Mouse (Mus musculus) kidney, adult 2 months (tissue): Measurements from ENCODE around the gene Sec22c. TPM values are rescaled to one million over a fixed set of nuclear protein-coding genes. Genes with fewer than 3 reads are reported as not detected.
A peak's percentile ranks its signal among the peaks of the same experiment; 100 is the strongest.

Source experiments
- DNase-seq: peaks from one replicate; pipeline ENCODE4 v3.0.0; 2021
- H3K27ac ChIP-seq: fragments of 200-500 bp; 2 replicates; pipeline ENCODE4 v1.5.1; 2012; ENCODE audit warnings: low read depth, low read length, control low read depth, inconsistent platforms; ENCODE audit not compliant: insufficient read depth
- H3K27me3 ChIP-seq: fragments of 200-500 bp; replicated peaks from 2 replicates; pipeline ENCODE4 v1.6.1; 2012; ENCODE audit warnings: mild to moderate bottlenecking, moderate library complexity, low read length, inconsistent platforms; ENCODE audit not compliant: control insufficient read depth, insufficient read depth
- H3K36me3 ChIP-seq: fragments of 200-500 bp; 2 replicates; pipeline ENCODE4 v1.6.1; 2012; ENCODE audit warnings: mild to moderate bottlenecking, moderate library complexity, low read length, inconsistent platforms; ENCODE audit not compliant: control insufficient read depth, insufficient read depth
- H3K4me1 ChIP-seq: fragments of 200-500 bp; 2 replicates; pipeline ENCODE4 v1.6.1; 2011; ENCODE audit warnings: low read length; ENCODE audit not compliant: control insufficient read depth, insufficient read depth
- H3K4me3 ChIP-seq: fragments of 200-500 bp; 2 replicates; pipeline ENCODE4 v1.5.1; 2011; ENCODE audit warnings: mild to moderate bottlenecking, low read depth, low read length, control low read depth; ENCODE audit not compliant: insufficient read depth
- CTCF ChIP-seq: fragments of 200-500 bp; conservative IDR thresholded peaks from 2 replicates; pipeline ENCODE4 v1.5.1; 2011; ENCODE audit warnings: low read depth, mild to moderate bottlenecking, control low read depth, low read length, moderate library complexity, mixed read lengths; ENCODE audit not compliant: insufficient read depth, insufficient read length
- POLR2A ChIP-seq: fragments of 200-500 bp; IDR thresholded peaks from one replicate; pipeline ENCODE4 v1.6.1; 2011; ENCODE audit warnings: low read depth, low read length, control low read depth
- WGBS: fragments of 180-500 bp; shearing (Covaris S2); methylation state at CpG from one replicate; pipeline ENCODE4 v1.1.7; 2018; 5-methylcytosine and 5-hydroxymethylcytosine counted together
- polyA plus RNA-seq: library from polyadenylated mRNA; depleted of rRNA; stranded (reverse); fragments of >200 nt; gene quantifications from 2 replicates; pipeline ENCODE4 v1.2.3, GENCODE M21; 2012

Sec22c gene
- polyA plus RNA-seq, 1 experiment: 6.6 TPM

DNA sequence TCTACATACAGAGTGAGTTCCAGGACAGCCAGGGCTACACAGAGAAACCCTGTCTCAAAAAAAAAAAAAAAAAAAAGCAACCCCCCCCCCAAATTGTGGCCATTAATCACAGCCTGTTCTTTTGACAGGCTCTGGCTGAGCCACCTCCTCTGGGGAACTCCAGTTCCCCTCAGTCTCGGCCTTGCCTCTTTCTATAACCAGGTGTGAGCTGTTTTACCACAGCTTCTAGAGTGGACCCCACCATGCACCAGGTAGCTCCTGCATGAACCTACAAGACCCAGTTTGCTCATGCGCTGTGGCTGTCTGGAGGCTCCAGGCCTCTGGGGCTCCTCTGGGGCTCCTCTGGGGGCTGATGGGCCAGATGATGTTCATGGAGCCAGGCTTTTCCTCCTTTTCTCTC lies 29.7 kb downstream of the Sec22c start:
- H3K4me1 ChIP-seq: no peaks in the 10 kb centered on the region
- no peak overlapping the region for H3K27ac ChIP-seq
- TF ChIP-seq POLR2A: no peak
- no peak for TF ChIP-seq CTCF
- H3K36me3 ChIP-seq: no peaks in the 10 kb centered on the region
- H3K4me3 ChIP-seq: no peak overlapping the region
- WGBS: 86% methylated on average over 2 of the region's 2 CpGs
- no peak for DNase-seq
- H3K27me3 ChIP-seq: no peaks in the 10 kb centered on the region

DNA sequence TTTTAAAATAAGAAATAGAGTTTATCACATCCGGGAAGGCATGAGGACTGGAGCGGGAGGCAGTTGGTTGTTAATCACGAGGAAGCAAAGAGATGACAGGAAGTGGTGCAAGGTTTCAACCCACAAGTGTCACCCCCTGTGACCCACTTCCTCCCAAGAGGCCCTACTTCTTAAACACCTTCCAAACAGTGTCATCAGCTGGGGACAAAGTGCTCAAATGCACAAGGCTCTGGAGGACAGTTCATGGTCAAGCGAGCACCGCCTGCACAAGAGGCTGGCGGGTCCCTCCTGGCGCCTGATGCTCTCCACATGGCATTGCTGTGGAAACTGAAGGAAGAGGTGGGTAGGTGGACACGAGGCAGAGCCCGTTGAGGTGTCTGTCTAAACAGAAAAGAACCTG lies 30.3 kb downstream of the Sec22c start:
- Histone ChIP-seq H3K27me3 (no peaks in the 10 kb centered on the region), H3K36me3 (no peaks in the 10 kb centered on the region), H3K27ac (no peak overlapping the region), H3K4me3 (no peak overlapping the region), H3K4me1 (no peaks in the 10 kb centered on the region)
- TF ChIP-seq POLR2A: no peak
- TF ChIP-seq CTCF: no peak
- DNase-seq: peak; percentile 51
- WGBS: 52% methylated on average over 9 of the region's 9 CpGs

DNA sequence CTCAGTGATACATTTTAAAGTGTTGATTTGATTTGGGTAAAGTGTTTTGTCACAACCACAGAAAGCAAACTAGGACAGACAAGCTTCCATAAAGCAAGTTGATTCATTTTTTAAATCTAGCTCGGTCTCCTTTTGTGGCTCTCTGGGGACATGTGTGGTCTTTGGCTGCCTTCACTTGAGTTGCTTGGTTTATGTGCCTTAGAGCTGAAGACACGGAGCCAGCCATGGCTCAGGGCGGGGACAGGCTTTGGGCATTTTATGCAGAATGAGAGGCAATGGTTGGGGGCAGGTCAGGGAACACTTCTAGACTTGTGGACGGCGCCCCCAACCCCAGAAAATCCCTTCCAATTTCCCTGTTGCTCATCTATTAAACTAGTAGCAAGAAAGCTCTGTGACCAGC lies 31.6 kb downstream of the Sec22c start:
- H3K36me3 ChIP-seq: no peaks in the 10 kb centered on the region
- H3K4me1 ChIP-seq: no peaks in the 10 kb centered on the region
- H3K4me3 ChIP-seq: no peak overlapping the region
- no peak for DNase-seq
- TF ChIP-seq POLR2A (no peak), CTCF (no peak)
- WGBS: 82% methylated on average over 5 of the region's 5 CpGs
- H3K27me3 ChIP-seq: no peaks in the 10 kb centered on the region
- H3K27ac ChIP-seq: no peak overlapping the region

DNA sequence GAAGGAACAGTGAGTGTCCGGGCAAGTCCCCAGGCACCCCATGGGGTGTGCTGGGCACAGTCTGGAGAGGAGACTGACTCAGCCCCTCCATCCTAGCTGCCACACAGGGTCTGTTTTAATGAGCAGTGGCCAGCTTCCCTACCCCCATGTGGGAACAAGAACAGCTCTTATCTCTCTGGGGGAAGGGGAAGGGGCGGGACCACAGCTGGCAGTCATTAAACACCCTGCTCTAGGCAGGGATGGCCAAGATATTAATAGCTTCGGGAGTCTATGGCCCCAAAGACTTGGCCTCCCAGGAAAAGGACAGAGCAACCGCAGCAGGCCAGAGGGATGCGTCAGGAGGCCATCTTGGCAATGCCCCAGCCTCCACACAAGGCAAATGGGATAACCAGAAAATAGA lies 33.0 kb downstream of the Sec22c start:
- peak; percentile 35 for DNase-seq
- TF ChIP-seq POLR2A (no peak), CTCF (no peak)
- no peak overlapping the region for H3K27ac ChIP-seq
- WGBS: 53% methylated on average over 5 of the region's 5 CpGs
- H3K4me3 ChIP-seq: no peak overlapping the region
- H3K4me1 ChIP-seq: no peaks in the 10 kb centered on the region
- no peaks in the 10 kb centered on the region for H3K36me3 ChIP-seq
- no peaks in the 10 kb centered on the region for H3K27me3 ChIP-seq

DNA sequence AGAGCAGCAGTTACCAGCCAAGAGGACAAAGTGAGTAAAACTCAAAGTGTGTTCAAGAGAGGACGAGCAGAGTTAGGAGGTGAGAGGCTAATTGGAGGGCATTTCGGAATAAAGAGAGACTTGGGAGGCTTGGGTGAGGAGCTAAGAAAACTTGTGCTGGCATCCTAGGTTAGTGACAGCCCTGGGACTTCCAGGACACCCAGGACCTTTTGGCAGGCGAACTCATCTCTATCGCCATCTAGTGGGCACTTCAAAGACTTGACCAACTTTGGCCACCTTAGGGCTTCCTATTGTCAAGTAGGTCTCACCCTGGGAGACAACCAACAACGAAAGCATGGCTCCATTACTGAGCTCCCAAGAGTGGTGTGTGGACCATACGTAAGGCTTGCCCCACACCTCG lies 34.0 kb downstream of the Sec22c start:
- Histone ChIP-seq H3K4me1 (no peaks in the 10 kb centered on the region), H3K36me3 (no peaks in the 10 kb centered on the region), H3K4me3 (no peak overlapping the region), H3K27me3 (no peaks in the 10 kb centered on the region), H3K27ac (no peak overlapping the region)
- WGBS: 31% methylated on average over 7 of the region's 7 CpGs
- peak; percentile 66 for DNase-seq
- TF ChIP-seq POLR2A (no peak), CTCF (peak; percentile 68)

DNA sequence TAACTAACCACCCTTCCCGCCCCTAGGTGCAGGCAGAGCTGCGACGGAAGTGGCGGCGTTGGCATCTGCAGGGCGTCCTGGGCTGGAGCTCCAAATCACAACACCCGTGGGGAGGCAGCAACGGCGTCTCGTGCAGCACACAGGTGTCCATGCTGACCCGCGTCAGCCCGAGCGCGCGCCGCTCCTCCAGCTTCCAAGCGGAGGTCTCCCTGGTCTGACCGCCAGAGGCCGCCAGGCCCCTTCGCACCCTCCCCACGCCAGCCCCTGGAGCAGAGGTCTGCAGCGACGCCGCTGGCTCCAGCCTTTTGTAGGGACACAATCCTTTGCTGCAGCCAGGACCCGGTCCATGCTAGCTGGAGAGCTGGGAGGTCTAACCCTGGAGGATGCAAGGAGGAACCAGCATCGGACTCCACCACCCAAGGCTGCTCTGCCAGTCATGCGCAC lies 35.9 kb downstream of the Sec22c start:
- TF ChIP-seq POLR2A (no peak), CTCF (peak; percentile 52)
- WGBS: 2% methylated on average over 28 of the region's 28 CpGs
- peak overlapping the region; percentile 0; the same call in 1 of the 2 replicates for H3K4me3 ChIP-seq
- H3K36me3 ChIP-seq: no peaks in the 10 kb centered on the region
- peak; percentile 50 for DNase-seq
- no peaks in the 10 kb centered on the region for H3K27me3 ChIP-seq
- H3K27ac ChIP-seq: no peak overlapping the region
- H3K4me1 ChIP-seq: no peaks in the 10 kb centered on the region

DNA sequence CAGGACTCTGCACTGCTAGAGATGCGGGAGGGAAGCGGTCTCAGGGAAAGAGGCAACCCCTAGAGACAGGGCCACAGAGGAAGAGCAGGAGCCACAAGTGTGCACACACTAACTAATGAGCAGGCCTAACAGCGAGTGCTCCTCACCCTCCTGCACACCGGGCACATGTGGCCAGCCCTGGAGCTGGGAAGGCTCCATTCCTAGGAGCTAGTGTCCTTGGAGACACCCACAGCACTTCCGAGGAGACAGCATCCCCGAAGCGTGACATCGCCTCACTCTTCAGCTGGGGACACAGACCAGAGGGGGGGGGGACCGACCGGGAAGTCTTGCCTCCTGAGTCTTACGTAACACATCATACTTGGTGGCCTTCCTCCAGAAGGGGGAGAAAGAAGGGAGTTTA lies 37.5 kb downstream of the Sec22c start:
- Histone ChIP-seq H3K4me1 (no peaks in the 10 kb centered on the region), H3K4me3 (no peak overlapping the region), H3K27ac (no peak overlapping the region), H3K36me3 (no peaks in the 10 kb centered on the region), H3K27me3 (no peaks in the 10 kb centered on the region)
- DNase-seq: no peak
- TF ChIP-seq POLR2A (no peak), CTCF (no peak)
- WGBS: 67% methylated on average over 11 of the region's 11 CpGs

DNA sequence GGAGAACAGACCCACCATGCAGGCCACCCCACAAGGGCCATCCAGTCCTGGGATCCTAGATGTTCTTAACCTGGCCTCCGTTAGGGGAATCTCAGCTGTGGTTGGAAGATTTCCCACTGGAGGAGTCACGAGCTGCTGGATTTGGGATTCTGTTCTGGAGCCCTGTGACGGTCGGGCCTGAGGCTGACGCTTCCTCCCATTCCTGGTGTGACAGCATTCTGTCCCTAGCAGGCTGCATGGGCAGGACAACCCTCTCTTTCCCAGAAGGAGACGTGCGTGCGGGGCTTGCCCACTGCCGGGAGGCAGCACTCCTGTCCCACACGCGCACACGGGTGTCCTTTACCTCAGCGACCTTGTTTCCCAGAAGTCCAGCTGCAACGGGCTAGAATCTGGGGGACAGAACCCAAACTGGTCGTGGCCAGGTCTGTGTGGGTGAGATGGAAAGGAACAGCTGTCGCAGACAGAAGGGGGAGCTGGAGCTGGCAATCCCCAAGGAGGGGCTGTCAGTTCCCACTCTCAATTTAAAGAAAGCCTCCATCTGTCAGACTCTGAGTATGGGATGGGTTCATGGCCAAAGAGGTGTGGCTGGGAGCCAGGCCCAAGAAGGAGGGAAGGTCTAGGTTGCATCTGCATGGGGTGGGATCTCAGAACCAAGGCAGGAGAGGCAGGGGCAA lies 38.2 kb downstream of the Sec22c start:
- DNase-seq: no peak
- no peaks in the 10 kb centered on the region for H3K36me3 ChIP-seq
- H3K4me3 ChIP-seq: no peak overlapping the region
- TF ChIP-seq CTCF (no peak), POLR2A (no peak)
- no peak overlapping the region for H3K27ac ChIP-seq
- no peaks in the 10 kb centered on the region for H3K4me1 ChIP-seq
- H3K27me3 ChIP-seq: no peaks in the 10 kb centered on the region
- WGBS: 60% methylated on average over 16 of the region's 16 CpGs
